Mouse (Mus musculus): ENCODE measurements around the gene Ptpn14. TPM values are rescaled to one million over a fixed set of nuclear protein-coding genes. Genes with fewer than 3 reads are reported as not detected.

The Ptpn14 gene
- polyA plus RNA-seq, 1 experiment, result 2.6 TPM

DNA sequence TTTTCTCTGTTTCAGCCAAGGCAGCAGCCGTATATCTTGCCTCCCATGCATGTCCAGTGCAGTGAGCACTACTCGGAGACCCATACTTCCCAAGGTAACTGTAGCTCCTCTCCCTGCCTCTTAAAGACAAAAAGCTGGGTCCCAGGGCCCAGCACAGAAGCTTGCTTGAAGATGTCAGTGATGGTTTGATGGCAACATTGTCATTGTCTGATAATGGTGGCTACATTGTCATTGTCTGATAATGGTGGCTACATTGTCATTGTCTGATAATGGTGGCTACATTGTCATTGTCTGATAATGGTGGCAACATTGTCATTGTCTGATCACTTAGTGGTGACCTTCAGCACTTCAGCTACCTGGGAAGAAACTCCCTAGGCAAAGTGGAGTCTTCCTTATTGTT is 118.3 kb downstream of the Ptpn14 start:
- Histone ChIP-seq H3K4me3 (replicated peaks; ENCODE audit: control insufficient read depth, low read depth, low read length) (no peak overlapping the region), H3K27ac (ENCODE audit: control insufficient read depth, insufficient read depth, low read depth, low read length, poor library complexity) (no peak overlapping the region), H3K4me1 (ENCODE audit: control insufficient read depth, insufficient read depth, low read length) (no peaks in the 10 kb centered on the region; the same call in 1 of the 2 replicates)
- WGBS, result 73% methylated on average over 2 of the region's 2 CpGs
- TF ChIP-seq CTCF (IDR thresholded peaks at IDR 0.05; ENCODE audit: control insufficient read depth, insufficient read depth, low read length) (no peak), POLR2A (IDR thresholded peaks at IDR 0.05; ENCODE audit: borderline replicate concordance, control insufficient read depth, low read depth, low read length) (no peak)

DNA sequence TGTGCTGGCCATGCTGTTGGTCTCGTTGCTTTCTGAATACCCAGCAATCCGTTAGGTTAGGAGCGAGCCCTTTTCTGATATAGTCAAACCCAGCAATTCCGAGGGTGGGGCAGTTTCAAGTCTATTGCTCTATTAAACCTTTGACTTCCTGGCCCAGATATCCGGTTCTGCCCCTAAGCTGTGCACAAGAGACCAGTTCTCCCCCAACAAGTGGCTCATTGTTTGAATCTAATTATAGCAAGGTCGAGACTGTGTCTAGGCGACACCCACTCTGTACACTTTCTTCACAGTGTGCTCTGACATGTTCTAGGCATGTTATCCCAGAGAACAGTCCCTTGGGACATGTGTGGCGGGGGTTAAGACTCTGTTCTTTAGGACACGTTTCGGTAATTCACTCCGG is 121.5 kb downstream of the Ptpn14 start:
- H3K4me1 ChIP-seq (ENCODE audit: control insufficient read depth, insufficient read depth, low read length), result no peaks in the 10 kb centered on the region; the same call in 1 of the 2 replicates
- no peak overlapping the region for H3K4me3 ChIP-seq (replicated peaks; ENCODE audit: control insufficient read depth, low read depth, low read length)
- no peak for TF ChIP-seq POLR2A (IDR thresholded peaks at IDR 0.05; ENCODE audit: borderline replicate concordance, control insufficient read depth, low read depth, low read length)
- no peak for TF ChIP-seq CTCF (IDR thresholded peaks at IDR 0.05; ENCODE audit: control insufficient read depth, insufficient read depth, low read length)
- no peak overlapping the region for H3K27ac ChIP-seq (ENCODE audit: control insufficient read depth, insufficient read depth, low read depth, low read length, poor library complexity)
- WGBS, result 80% methylated on average over 11 of the region's 11 CpGs

DNA sequence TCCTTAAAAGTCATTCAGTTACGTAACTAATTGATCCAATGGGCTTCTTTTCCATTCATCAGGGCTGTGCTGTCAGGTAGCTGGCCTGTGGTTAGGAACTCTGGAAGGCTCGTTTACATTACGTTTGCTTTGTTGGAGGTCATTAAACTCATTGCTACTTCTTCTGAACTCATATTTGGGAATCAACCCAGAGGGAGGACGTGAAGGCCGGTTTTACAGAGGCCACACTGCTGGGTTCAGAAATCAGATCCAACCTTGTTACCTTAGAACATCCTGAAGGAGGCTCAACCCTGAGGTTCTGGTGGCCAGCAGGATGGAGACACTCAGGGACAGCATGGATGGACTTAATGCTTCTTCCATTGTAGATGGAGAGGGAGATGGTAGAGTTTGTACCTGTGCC is 124.0 kb downstream of the Ptpn14 start:
- no peaks in the 10 kb centered on the region; the same call in 1 of the 2 replicates for H3K4me1 ChIP-seq (ENCODE audit: control insufficient read depth, insufficient read depth, low read length)
- TF ChIP-seq POLR2A (IDR thresholded peaks at IDR 0.05; ENCODE audit: borderline replicate concordance, control insufficient read depth, low read depth, low read length), result no peak
- no peak for TF ChIP-seq CTCF (IDR thresholded peaks at IDR 0.05; ENCODE audit: control insufficient read depth, insufficient read depth, low read length)
- no peak overlapping the region for H3K27ac ChIP-seq (ENCODE audit: control insufficient read depth, insufficient read depth, low read depth, low read length, poor library complexity)
- WGBS, result 84% methylated on average over 5 of the region's 5 CpGs
- H3K4me3 ChIP-seq (replicated peaks; ENCODE audit: control insufficient read depth, low read depth, low read length), result no peak overlapping the region

DNA sequence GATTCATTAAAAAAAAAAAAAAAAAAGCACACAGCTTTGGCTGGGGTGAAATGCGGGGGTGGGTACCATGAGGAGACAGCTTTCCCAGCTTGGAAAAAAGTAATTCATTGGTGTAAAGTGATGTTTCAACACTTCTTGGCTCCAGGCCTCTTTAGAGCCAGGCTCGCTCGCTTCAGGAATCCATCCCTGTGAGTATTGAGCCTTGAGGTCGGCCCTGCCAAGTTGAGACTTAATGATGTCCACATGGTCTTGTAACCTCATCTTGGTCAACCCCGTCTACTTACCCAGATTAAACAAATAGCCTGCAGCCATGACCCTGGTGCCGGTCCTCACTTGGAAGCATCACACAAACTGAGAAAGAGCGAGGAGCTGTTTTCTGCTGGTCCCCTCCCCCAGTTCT is 124.4 kb downstream of the Ptpn14 start:
- H3K4me1 ChIP-seq (ENCODE audit: control insufficient read depth, insufficient read depth, low read length), result no peaks in the 10 kb centered on the region
- no peak for TF ChIP-seq CTCF (IDR thresholded peaks at IDR 0.05; ENCODE audit: control insufficient read depth, insufficient read depth, low read length)
- no peak for TF ChIP-seq POLR2A (IDR thresholded peaks at IDR 0.05; ENCODE audit: borderline replicate concordance, control insufficient read depth, low read depth, low read length)
- 80% methylated on average over 7 of the region's 7 CpGs for WGBS
- no peak overlapping the region for H3K4me3 ChIP-seq (replicated peaks; ENCODE audit: control insufficient read depth, low read depth, low read length)
- no peak overlapping the region for H3K27ac ChIP-seq (ENCODE audit: control insufficient read depth, insufficient read depth, low read depth, low read length, poor library complexity)

DNA sequence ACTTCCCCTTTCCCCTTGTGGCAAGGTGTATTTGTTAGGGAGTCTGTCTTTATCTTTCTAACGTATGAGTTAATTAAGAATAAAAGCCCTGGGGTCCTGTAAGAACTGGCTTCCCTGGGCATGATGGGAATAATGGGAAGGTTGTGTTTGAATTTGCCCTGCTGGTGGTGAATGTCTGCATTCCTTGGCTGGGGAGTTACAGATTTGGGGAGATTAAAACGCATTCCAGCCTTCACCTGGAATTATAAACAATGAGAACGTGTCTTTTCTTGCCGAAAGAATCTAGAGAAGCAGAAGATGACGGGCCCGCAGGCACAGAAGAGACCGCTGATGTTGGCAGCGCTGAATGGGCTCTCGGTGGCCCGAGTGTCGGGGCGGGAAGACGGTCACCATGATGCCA is 126.6 kb downstream of the Ptpn14 start:
- Histone ChIP-seq H3K4me3 (replicated peaks; ENCODE audit: control insufficient read depth, low read depth, low read length) (no peak overlapping the region), H3K4me1 (ENCODE audit: control insufficient read depth, insufficient read depth, low read length) (no peaks in the 10 kb centered on the region), H3K27ac (ENCODE audit: control insufficient read depth, insufficient read depth, low read depth, low read length, poor library complexity) (no peak overlapping the region)
- TF ChIP-seq CTCF (IDR thresholded peaks at IDR 0.05; ENCODE audit: control insufficient read depth, insufficient read depth, low read length) (no peak), POLR2A (IDR thresholded peaks at IDR 0.05; ENCODE audit: borderline replicate concordance, control insufficient read depth, low read depth, low read length) (no peak)
- WGBS, result 90% methylated on average over 13 of the region's 13 CpGs

DNA sequence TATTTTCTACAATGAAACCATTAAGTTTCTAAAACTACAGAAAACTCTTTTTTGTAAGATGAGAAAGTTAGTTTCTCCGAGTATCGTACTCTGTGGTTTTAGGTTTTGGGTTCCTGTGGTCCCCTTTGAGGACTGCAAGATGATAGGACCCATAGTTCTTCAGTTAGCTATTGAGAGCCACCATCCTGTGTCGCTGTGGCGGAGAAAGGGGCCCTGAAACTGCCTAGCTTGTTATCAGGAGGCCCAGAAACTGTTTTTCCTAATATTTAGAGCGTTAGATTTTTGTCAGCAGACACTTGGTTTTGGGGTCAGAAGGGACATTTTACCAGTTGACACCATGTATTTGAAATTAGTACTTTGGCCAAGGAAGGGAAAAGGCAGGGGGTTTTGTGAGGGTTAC is 127.7 kb downstream of the Ptpn14 start:
- no peak overlapping the region for H3K27ac ChIP-seq (ENCODE audit: control insufficient read depth, insufficient read depth, low read depth, low read length, poor library complexity)
- TF ChIP-seq POLR2A (IDR thresholded peaks at IDR 0.05; ENCODE audit: borderline replicate concordance, control insufficient read depth, low read depth, low read length) (no peak), CTCF (IDR thresholded peaks at IDR 0.05; ENCODE audit: control insufficient read depth, insufficient read depth, low read length) (no peak)
- 0 out of 2 replicates have a peak, but pooled peaks cover 1% of the 10 kb centered on the region for H3K4me1 ChIP-seq (ENCODE audit: control insufficient read depth, insufficient read depth, low read length)
- WGBS, result 45% methylated on average over 5 of the region's 5 CpGs
- no peak overlapping the region for H3K4me3 ChIP-seq (replicated peaks; ENCODE audit: control insufficient read depth, low read depth, low read length)

DNA sequence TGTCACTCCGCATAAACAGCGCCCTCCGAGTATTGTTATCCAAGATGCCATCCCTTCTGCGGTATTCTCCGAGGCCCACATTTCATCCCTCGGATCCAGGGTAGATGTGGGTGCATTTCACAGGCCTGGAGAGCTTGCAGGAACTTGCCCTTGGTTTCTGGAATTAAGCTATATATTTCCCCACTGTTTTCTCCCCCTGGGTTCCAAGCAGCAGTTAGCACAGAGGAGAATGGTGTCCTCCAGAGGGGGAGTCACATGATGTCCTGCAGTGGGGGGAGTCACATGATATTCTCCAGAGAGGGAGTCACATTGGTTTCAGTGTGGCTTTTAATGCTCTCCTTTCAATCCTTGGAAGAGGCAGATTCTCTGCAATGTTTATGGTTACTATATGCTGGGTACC is 130.3 kb downstream of the Ptpn14 start:
- 90% methylated on average over 6 of the region's 6 CpGs for WGBS
- 0 out of 2 replicates have a peak, but pooled peaks cover 1% of the 10 kb centered on the region for H3K4me1 ChIP-seq (ENCODE audit: control insufficient read depth, insufficient read depth, low read length)
- no peak overlapping the region for H3K4me3 ChIP-seq (replicated peaks; ENCODE audit: control insufficient read depth, low read depth, low read length)
- TF ChIP-seq CTCF (IDR thresholded peaks at IDR 0.05; ENCODE audit: control insufficient read depth, insufficient read depth, low read length), result no peak
- TF ChIP-seq POLR2A (IDR thresholded peaks at IDR 0.05; ENCODE audit: borderline replicate concordance, control insufficient read depth, low read depth, low read length), result no peak
- no peak overlapping the region for H3K27ac ChIP-seq (ENCODE audit: control insufficient read depth, insufficient read depth, low read depth, low read length, poor library complexity)

DNA sequence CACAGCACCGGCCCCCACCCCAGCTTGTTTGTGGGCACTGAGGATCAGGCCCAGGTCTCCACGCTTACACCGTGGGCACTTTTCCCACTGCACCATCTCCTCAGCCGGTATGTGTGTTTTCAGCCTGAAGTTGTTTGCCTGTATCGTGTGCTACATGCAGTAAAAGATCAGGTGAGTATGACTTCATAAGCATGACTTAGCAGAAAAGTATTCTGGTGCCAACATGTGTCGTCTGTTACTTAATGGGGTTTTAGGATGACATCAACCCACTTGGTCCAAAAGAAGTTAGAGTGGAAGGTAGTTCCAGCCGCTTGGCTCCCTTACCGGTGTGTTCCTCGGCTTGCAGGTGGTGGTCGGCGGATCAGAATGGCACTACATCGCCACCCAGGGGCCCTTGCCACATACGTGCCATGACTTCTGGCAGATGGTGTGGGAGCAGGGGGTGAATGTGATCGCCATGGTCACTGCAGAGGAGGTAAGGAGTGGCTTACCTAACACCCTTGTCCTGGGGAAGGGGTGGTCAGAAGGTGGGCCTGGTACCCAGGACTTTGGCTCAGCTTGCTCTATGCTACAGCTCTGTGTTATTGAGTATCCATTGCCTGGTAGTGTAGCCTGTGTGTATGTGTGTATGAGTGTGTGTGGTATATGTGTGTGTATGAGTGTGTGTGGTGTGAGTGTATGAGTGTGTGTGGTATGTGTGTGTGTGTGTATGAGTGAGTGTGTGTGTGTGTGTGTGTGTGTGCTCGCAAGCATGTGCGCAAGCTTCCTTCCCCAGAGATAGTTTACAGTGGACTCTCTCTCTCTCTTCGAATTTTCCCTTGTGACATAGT is 132.3 kb downstream of the Ptpn14 start:
- H3K4me3 ChIP-seq (replicated peaks; ENCODE audit: control insufficient read depth, low read depth, low read length), result no peak overlapping the region
- H3K27ac ChIP-seq (ENCODE audit: control insufficient read depth, insufficient read depth, low read depth, low read length, poor library complexity), result no peak overlapping the region
- 0 out of 2 replicates have a peak, but pooled peaks cover 1% of the 10 kb centered on the region for H3K4me1 ChIP-seq (ENCODE audit: control insufficient read depth, insufficient read depth, low read length)
- 70% methylated on average over 17 of the region's 17 CpGs for WGBS
- TF ChIP-seq POLR2A (IDR thresholded peaks at IDR 0.05; ENCODE audit: borderline replicate concordance, control insufficient read depth, low read depth, low read length), result no peak
- no peak for TF ChIP-seq CTCF (IDR thresholded peaks at IDR 0.05; ENCODE audit: control insufficient read depth, insufficient read depth, low read length)
